18 mouse cellular contexts compared by ENCODE assay signal in the genomic region with DNA sequence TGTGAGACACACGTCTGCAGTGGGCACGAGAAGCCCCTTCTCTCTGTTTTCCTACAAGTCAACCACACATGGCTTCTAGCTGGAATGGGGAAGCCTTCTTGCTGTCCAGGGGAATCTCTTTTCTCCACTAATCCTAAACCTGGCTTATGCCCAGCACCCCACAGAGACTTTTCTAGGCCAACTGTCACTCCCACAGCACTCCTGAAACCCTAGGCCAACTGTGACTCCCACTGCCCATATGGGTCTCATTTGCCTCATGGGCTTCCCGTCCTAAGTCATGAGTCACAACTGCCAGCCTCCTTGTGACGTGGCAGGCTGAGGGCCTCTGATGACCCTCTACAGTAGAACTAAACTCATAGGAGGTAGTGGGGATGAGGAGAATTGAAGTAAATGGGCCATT. TPM values are rescaled to one million over a fixed set of nuclear protein-coding genes. Genes with fewer than 3 reads are reported as not detected.
A peak's percentile ranks its signal among the peaks of the same experiment; 100 is the strongest.
DNase-seq lines count a peak whose midpoint lies in the region; ATAC-seq lines count a peak whose summit lies in the region.
"Had no signal": no experiment of that assay in that cellular context is flagged by ENCODE, and none has a peak within 500 bp of the region (broad histone marks: within the 10 kb centered on the region; RNA-seq: fewer than 3 reads in every experiment).

No protein-coding gene starts in this region.

- peak; percentile 30 for DNase-seq in layer of hippocampus, adult 11-12 months (ENCODE audit: low spot score)
- DNase-seq in layer of hippocampus, adult 9-10 months (ENCODE audit: low spot score) = no peak
- DNase-seq in 416B (ENCODE audit: low read depth) = peak; percentile 33
- DNase-seq in cerebellum, adult 11-12 months = peak; percentile 90
- DNase-seq in cerebellum, postnatal 10 days = peak; percentile 92 to 93
- no peak for DNase-seq in thymus, postnatal 25 days
- DNase-seq in lung, postnatal 10 days = no peak
- DNase-seq: adrenal gland, postnatal 10 days; gastrocnemius, postnatal 10 days; heart, adult 11 months; kidney, adult 2 months; lung, embryonic 14.5 days; lung, postnatal 36 days; thymus, postnatal 36 days had no signal

- ATAC-seq in inflammation-experienced regulatory T-cells, adult 6 months = no peak
- ATAC-seq: activated CD4-positive, CD25-positive, alpha-beta regulatory T cell, adult 4 months; forebrain, embryonic 15.5 days; midbrain, embryonic 13.5 days had no signal

RNA-seq across cellular contexts. Expression of gene Ptpn3, which starts 44.9 kb away (rescaled TPM):
- 1 to 10 TPM in 2 of 3 experiments, under 1 TPM in 1; 0.98 to 3.4 (median 2.8) TPM for polyA plus RNA-seq in inflammation-experienced regulatory T-cells, adult 6 months (2017; shearing (Covaris generic))

Comparison
In these comparisons a context has a peak if more than half of its experiments do, and no peak if none do; other contexts are left out.
1. DNase-seq: peak in layer of hippocampus, adult 11-12 months (single experiment), 416B (single experiment), cerebellum, adult 11-12 months (single experiment) and cerebellum, postnatal 10 days (2 of 2); none in layer of hippocampus, adult 9-10 months (single experiment), thymus, postnatal 25 days (single experiment) and lung, postnatal 10 days (single experiment).